Mouse (Mus musculus) cerebellum, adult 9-11 months (tissue): Measurements from ENCODE around the gene Gm906.
"Not testable (repeated sequence)": the region's sequence is repeated elsewhere in the genome, so short reads cannot be mapped to it uniquely, and the experiment has no call there.

Source experiments
- DNase-seq: peaks from one replicate; pipeline ENCODE4 v3.0.0; 2022

The Gm906 gene

DNA sequence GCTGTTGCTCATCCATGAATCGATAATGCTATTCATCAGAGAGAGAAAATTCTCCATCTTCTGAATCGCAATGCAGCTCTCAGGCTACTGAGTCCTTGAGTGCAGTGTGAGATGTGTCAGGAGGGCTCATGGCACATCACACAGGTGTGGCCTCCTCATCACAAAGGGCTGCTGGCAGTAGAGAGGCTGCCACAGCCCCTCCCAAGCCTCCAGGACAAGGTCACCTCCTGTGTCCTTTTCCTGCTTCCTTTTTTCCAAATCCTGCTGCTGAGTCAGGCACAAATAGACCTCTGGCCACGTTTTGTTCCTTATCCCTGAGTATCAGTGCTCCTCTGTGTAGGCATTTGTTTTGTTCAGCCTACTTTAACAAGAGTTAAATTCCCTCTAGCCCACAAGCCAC is at the start of gene Gm906:
Gene Gm906, minus strand, starts transcription at position 101 of the 400 bp plus-strand sequence.
- DNase-seq, result not testable (repeated sequence)

DNA sequence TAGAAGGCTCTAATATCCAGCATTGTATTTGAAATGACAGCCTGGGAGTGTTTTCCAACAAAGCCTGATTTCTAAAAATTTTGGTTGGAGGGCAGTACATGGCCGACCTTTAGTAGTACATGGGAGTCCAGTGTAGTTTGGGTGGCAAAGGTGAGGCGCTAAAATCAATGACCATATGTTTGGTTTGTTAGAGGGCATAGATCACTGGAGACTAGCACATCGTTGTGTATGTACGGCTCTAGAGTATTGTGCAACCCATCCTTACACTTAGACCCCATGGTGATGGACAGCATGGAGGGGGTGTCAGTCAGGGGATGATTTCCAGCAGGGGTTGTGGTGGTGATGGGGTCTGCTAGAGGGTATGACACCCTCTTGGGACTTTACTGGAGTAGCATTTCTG is 33.2 kb upstream of the Gm906 start:
- not testable (repeated sequence) for DNase-seq

- no peak for DNase-seq
These were observed 13.6 kb downstream of the Gm906 start for GRCm38 (mm10) chr13:50236487-50236886.

DNA sequence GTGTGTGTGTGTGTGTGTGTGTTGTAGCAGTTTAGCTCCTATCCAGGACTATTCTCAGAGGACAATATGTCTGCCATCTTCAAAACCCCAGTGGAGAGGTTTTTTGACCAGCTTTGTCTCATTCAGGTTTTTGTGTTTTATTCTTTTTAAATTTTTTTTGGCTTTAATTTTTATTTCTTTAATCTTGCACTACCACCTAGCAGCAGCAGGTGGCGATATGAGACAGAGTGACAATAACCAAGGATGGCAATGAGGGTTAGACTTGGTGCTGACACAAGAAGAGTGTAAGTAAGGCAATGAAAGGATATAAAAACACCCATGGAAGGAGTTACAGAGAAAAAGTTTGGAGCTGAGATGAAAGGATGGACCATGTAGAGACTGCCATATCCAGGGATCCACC is 38.3 kb downstream of the Gm906 start:
- not testable (repeated sequence) for DNase-seq

GRCm38 (mm10) chr13:50210191-50210590 is 39.9 kb downstream of the Gm906 start:
- DNase-seq, result not testable (repeated sequence)

DNA sequence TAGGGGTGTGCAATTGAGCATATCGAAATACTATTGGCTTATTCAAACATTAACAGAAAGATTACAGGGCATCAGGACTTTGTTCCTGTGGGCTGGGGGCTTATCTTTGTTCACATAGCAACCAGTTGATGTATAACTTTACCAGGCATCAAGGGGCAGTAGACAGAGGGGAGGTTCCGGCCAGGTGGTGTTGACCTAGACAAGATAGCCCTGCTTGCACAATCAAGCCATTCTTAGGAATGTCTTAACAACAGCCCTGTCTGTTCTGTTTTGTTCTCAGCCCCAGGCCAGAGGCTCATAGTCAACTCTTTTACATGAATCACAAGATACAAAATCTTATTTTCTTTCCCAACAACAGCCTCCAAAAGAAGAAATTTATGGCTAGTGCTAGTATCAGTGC is 40.5 kb downstream of the Gm906 start:
- DNase-seq, result not testable (repeated sequence)

DNA sequence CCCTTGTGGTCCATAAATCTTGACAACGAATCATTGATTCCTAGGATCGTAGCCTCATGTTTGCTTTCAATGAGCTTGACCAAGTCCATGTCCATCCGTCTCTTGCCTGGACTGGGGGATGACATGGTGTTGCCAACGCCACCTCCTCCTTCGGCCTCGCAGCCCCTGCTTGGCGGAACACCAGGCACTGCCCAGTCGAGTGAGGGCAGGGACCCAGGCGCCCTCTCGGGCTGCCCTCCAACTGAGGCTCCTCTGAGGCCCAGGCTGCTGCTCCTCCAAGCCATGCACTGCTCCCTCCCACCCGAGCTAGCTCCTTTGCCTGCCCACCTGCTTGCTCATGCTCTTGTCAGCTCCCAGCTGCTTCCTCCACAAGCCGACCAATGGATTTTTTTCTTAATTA is 42.1 kb downstream of the Gm906 start:
- DNase-seq, result no peak

GRCm38 (mm10) chr13:50196831-50197230 is 53.3 kb downstream of the Gm906 start:
- DNase-seq, result not testable (repeated sequence)
